Mouse (Mus musculus) midbrain, embryonic 16.5 days (tissue): ENCODE results near the gene Gba2. TPM values are rescaled to one million over a fixed set of nuclear protein-coding genes. Genes with fewer than 3 reads are reported as not detected.

Source experiments
- ATAC-seq: fragments of 200-750 bp; cut with Nextera tagmentation; 2 replicates; pipeline ENCODE4 v1.8.0; 2017; ENCODE audit warnings: moderate TSS enrichment
- H3K27ac ChIP-seq: fragments of 300-500 bp; sonication (generic); 2 replicates; pipeline ENCODE4 v1.5.1; 2014; ENCODE audit warnings: mild to moderate bottlenecking, low read length, mixed read lengths
- H3K27me3 ChIP-seq: fragments of 300-500 bp; sonication (generic); 2 replicates; pipeline ENCODE4 v1.6.1; 2014; ENCODE audit warnings: low read depth, low read length, mixed read lengths; ENCODE audit not compliant: control insufficient read depth, insufficient read depth
- H3K36me3 ChIP-seq: fragments of 300-500 bp; sonication (generic); 2 replicates; pipeline ENCODE4 v1.6.1; 2014; ENCODE audit warnings: mild to moderate bottlenecking, low read length, moderate library complexity, mixed read lengths; ENCODE audit not compliant: control insufficient read depth, insufficient read depth
- H3K4me1 ChIP-seq: fragments of 300-500 bp; sonication (generic); 2 replicates; pipeline ENCODE4 v1.6.1; 2014; ENCODE audit warnings: mild to moderate bottlenecking, low read length, mixed read lengths; ENCODE audit not compliant: control insufficient read depth, insufficient read depth
- H3K4me2 ChIP-seq: fragments of 300-500 bp; sonication (generic); 2 replicates; pipeline ENCODE4 v1.6.1; 2014; ENCODE audit warnings: mild to moderate bottlenecking, low read length, mixed read lengths
- H3K4me3 ChIP-seq: fragments of 300-500 bp; sonication (generic); 2 replicates; pipeline ENCODE4 v1.5.1; 2014; ENCODE audit warnings: low read depth, mild to moderate bottlenecking, low read length, moderate library complexity, mixed read lengths
- H3K9ac ChIP-seq: fragments of 300-500 bp; sonication (generic); 2 replicates; pipeline ENCODE4 v1.6.1; 2014; ENCODE audit warnings: low read depth, low read length, mixed read lengths
- H3K9me3 ChIP-seq: fragments of 300-500 bp; sonication (generic); replicated peaks from 2 replicates; pipeline ENCODE4 v1.6.1; 2014; ENCODE audit warnings: mild to moderate bottlenecking, low read length, mixed read lengths; ENCODE audit not compliant: control insufficient read depth, poor library complexity, severe bottlenecking
- WGBS: fragments of 180-500 bp; shearing (Covaris S2); extraction: QIAGEN DNeasy Blood & Tissue Kit; methylation state at CpG from one replicate; pipeline ENCODE4 v1.1.7; 2014; 5-methylcytosine and 5-hydroxymethylcytosine counted together
- polyA plus RNA-seq: library from polyadenylated mRNA; unstranded; fragments of >200 nt; fragmentation: Nextera tagmentation; extraction: Ambion mirVana; gene quantifications from 2 replicates; pipeline ENCODE4 v1.2.1, GENCODE M21; 2015

The Gba2 gene
- polyA plus RNA-seq, 1 experiment from 2014 or later: 61.9 TPM

DNA sequence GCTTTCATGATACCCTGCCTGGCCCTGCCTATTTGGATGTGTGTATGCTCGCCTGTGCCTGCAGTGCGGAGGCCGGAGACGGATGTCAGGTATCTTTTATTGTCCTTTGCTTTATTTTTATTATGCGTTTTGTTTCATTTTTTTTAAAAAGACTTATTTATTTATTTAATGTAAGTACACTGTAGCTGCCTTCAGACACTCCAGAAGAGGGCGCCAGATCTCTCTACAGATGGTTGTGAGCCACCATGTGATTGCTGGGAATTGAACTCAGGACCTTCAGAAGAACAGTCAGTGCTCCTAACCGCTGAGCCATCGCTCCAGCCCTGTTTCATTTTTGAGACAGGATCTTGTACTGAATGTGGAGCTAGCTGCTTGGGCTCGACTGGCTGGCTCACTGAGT lies 50.2 kb downstream of the Gba2 start:
- H3K27me3 ChIP-seq: peaks cover 7% of the 10 kb centered on the region
- ATAC-seq: no peak
- H3K4me2 ChIP-seq: no peak overlapping the region
- no peaks in the 10 kb centered on the region for H3K9me3 ChIP-seq
- WGBS: 77% methylated on average over 9 of the region's 9 CpGs
- peaks cover 19% of the 10 kb centered on the region for H3K36me3 ChIP-seq
- peaks cover 11% of the 10 kb centered on the region for H3K4me1 ChIP-seq
- H3K9ac ChIP-seq: no peak overlapping the region
- H3K4me3 ChIP-seq: no peak overlapping the region
- no peak overlapping the region for H3K27ac ChIP-seq

DNA sequence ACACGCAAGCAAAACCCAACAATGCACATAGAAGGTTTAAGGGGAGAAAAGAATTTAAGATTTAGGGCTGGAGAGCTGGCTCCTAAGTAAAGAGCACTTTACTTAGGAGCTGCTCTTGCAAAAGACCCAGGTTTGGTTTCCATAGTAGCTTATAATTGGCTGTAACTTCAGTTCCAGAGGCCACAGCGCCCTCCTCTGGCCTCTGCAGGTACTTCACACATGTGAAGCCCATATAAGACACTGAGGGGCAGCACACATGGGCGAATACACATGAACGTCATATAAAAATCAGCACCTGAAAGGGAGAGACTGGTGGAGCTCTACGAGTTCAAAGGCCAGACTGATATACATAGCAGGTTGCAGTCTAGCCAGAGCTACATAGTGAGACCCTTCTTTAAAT lies 50.8 kb downstream of the Gba2 start:
- no peak overlapping the region for H3K4me2 ChIP-seq
- H3K9me3 ChIP-seq: no peaks in the 10 kb centered on the region
- ATAC-seq: no peak
- no peak overlapping the region for H3K4me3 ChIP-seq
- 71% methylated on average over 5 of the region's 5 CpGs for WGBS
- peaks cover 15% of the 10 kb centered on the region for H3K36me3 ChIP-seq
- peaks cover 13% of the 10 kb centered on the region for H3K27me3 ChIP-seq
- peaks cover 15% of the 10 kb centered on the region for H3K4me1 ChIP-seq
- H3K27ac ChIP-seq: no peak overlapping the region
- no peak overlapping the region for H3K9ac ChIP-seq

DNA sequence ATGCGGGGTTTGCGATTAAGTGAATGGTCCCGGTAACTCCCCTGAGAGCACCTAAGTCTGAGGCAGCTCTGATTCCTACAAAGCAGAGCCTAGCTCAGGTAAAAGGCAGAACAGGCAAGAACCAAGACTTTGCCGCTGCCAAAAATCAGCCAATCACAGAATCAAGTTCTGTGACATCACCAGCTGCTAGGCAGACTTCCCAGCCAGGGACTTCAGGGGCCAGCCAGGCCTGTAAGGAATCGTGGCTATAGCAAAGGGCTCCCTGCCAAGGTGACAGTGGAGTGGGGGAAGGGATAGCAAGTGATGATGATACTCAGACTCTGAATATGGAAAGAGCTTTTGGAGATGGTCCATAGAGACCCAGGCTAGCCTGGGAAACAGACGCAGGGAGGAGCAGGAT lies 58.7 kb downstream of the Gba2 start:
- H3K9me3 ChIP-seq: no peaks in the 10 kb centered on the region
- H3K36me3 ChIP-seq: no peaks in the 10 kb centered on the region
- peaks cover 19% of the 10 kb centered on the region for H3K4me1 ChIP-seq
- peaks cover 25% of the 10 kb centered on the region for H3K27me3 ChIP-seq
- H3K4me2 ChIP-seq: peak overlapping the region; percentile 51
- 12% methylated on average over 6 of the region's 6 CpGs for WGBS
- no peak overlapping the region for H3K27ac ChIP-seq
- H3K9ac ChIP-seq: no peak overlapping the region
- H3K4me3 ChIP-seq: peak overlapping the region; percentile 19; the same call in 1 of the 2 replicates
- peak; percentile 72 for ATAC-seq

DNA sequence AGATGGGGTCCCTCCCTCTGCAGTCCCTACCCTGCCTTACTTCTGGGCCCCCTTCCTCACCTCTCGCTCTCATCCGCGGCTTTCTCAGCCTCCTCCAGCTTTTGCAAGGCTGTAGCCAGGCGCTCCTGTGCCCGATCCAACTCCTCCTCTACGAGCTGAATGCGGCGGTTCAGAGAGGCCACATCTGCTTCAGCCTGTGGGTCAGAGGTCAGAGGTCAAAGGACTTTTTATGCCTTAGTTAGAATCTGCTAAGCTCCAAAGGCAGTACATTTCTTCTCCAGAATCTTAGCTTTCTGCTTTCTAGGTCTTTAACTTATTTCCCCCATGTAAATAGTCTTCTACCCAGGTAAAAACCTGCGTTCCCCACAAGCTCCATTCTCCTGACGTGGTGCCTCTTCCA lies 59.1 kb downstream of the Gba2 start:
- WGBS: 15% methylated on average over 10 of the region's 10 CpGs
- H3K4me1 ChIP-seq: peaks cover 19% of the 10 kb centered on the region
- no peak overlapping the region for H3K27ac ChIP-seq
- H3K36me3 ChIP-seq: no peaks in the 10 kb centered on the region
- 0 out of 2 replicates have a peak, but pooled peaks have one; percentile 21 for ATAC-seq
- H3K4me3 ChIP-seq: peak overlapping the region; percentile 19; the same call in 1 of the 2 replicates
- H3K9me3 ChIP-seq: no peaks in the 10 kb centered on the region
- H3K9ac ChIP-seq: no peak overlapping the region
- H3K4me2 ChIP-seq: peak overlapping the region; percentile 51
- H3K27me3 ChIP-seq: peaks cover 25% of the 10 kb centered on the region

Other genes starting within 250 kb of the Gba2 start
- gene Rusc2, start 196.9 kb downstream of the Gba2 start, polyA plus RNA-seq: 85.4 and 89.0 TPM in 2 replicates
- 1.6 and 2.3 TPM in 2 replicates for gene Fam166b, start 149.7 kb downstream of the Gba2 start, polyA plus RNA-seq
- 10.7 and 11.2 TPM in 2 replicates for gene Tesk1, start 136.9 kb downstream of the Gba2 start, polyA plus RNA-seq
- gene Cd72, start 124.2 kb downstream of the Gba2 start, polyA plus RNA-seq: 5.0 and 5.8 TPM in 2 replicates
- not detected in 2 replicates for gene Sit1, start 95.1 kb downstream of the Gba2 start, polyA plus RNA-seq
- gene Ccdc107, start 86.0 kb downstream of the Gba2 start, polyA plus RNA-seq: 81.1 and 90.3 TPM in 2 replicates
- 4.4 and 7.3 TPM in 2 replicates for gene Arhgef39, start 79.2 kb downstream of the Gba2 start, polyA plus RNA-seq
- gene Car9, start 71.9 kb downstream of the Gba2 start, polyA plus RNA-seq: 0.21 TPM in 1 of 2 replicates, not detected in the other
- gene Tpm2, start 55.1 kb downstream of the Gba2 start, polyA plus RNA-seq: 7.3 and 8.3 TPM in 2 replicates
- gene Creb3, start 16.5 kb downstream of the Gba2 start, polyA plus RNA-seq: 83.4 and 83.7 TPM in 2 replicates
- 59.3 and 62.9 TPM in 2 replicates for gene Tln1, start 16.2 kb downstream of the Gba2 start, polyA plus RNA-seq
- 15.2 and 22.5 TPM in 2 replicates for gene Rgp1, start 158 bp downstream of the Gba2 start, polyA plus RNA-seq
- 1.1 TPM in 1 of 2 replicates, not detected in the other for gene Msmp, start 5.6 kb upstream of the Gba2 start, polyA plus RNA-seq
- 13.5 and 14.7 TPM in 2 replicates for gene Npr2, start 53.1 kb upstream of the Gba2 start, polyA plus RNA-seq
- gene Spag8, start 74.7 kb upstream of the Gba2 start, polyA plus RNA-seq: 8.3 and 11.8 TPM in 2 replicates
- 57.9 and 61.0 TPM in 2 replicates for gene Hint2, start 77.6 kb upstream of the Gba2 start, polyA plus RNA-seq
- 14.9 and 15.8 TPM in 2 replicates for gene Tmem8b, start 90.1 kb upstream of the Gba2 start, polyA plus RNA-seq
- 0.97 and 1.1 TPM in 2 replicates for gene Fam221b, start 90.3 kb upstream of the Gba2 start, polyA plus RNA-seq
- gene Olfr70, start 121.9 kb upstream of the Gba2 start, polyA plus RNA-seq: not detected in 2 replicates
- 0.06 TPM in 1 of 2 replicates, not detected in the other for gene Olfr71, start 131.4 kb upstream of the Gba2 start, polyA plus RNA-seq
- gene Hrct1, start 148.3 kb upstream of the Gba2 start, polyA plus RNA-seq: 0.29 and 0.34 TPM in 2 replicates
- gene Spaar, start 151.2 kb upstream of the Gba2 start, polyA plus RNA-seq: 0.15 TPM in 1 of 2 replicates, not detected in the other
- not detected in 2 replicates for gene Olfr159, start 192.1 kb upstream of the Gba2 start, polyA plus RNA-seq
- gene Olfr156, start 245.0 kb upstream of the Gba2 start, polyA plus RNA-seq: not detected in 2 replicates